Mouse (Mus musculus): ENCODE measurements around the gene Sdr9c7.

DNA sequence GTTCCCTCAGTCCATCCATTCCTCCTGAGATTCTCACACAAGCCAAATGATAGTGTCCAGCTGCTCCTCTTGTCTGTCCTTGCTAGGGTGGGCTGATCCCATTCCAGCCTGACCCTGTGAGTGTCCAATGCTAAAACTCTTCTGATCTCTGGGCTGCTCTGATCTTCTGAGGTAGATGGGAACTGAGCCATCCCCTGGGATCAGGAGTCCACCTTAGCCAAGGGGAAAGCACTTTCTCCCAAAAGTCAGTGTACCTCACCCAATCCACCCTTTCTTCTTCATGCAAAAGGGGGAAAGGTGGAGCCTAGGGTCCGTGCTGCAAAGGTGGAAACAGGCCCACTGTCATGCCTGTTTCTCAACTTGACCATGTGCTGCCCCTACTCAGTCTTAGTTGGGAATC, 6.8 kb upstream of the Sdr9c7 start:
- TF ChIP-seq CTCF (IDR thresholded peaks at IDR 0.05; ENCODE audit: low read depth) (no peak), EP300 (IDR thresholded peaks at IDR 0.05; ENCODE audit: low read depth) (no peak)
